Mouse (Mus musculus) neural tube, embryonic 12.5 days (tissue): ENCODE measurements at regions not wholly inside any gene's neighbourhood (a gene's known extent, or its start where the extent isn't known, plus 50 kb on each side); places are given as distances from the start of the nearest gene placed in this dataset.

Experiments used
- ATAC-seq: fragments of 200-750 bp; cut with Nextera tagmentation; 2 replicates; pipeline ENCODE4 v1.8.0; 2017; ENCODE audit warnings: low read depth, mild to moderate bottlenecking, moderate TSS enrichment, moderate library complexity; ENCODE audit not compliant: low FRiP score
- H3K27ac ChIP-seq: fragments of 300-500 bp; sonication (generic); 2 replicates; pipeline ENCODE4 v1.5.1; 2016
- H3K27me3 ChIP-seq: fragments of 300-500 bp; sonication (generic); replicated peaks from 2 replicates; pipeline ENCODE4 v1.6.1; 2016; ENCODE audit warnings: mild to moderate bottlenecking
- H3K36me3 ChIP-seq: fragments of 300-500 bp; sonication (generic); 2 replicates; pipeline ENCODE4 v1.6.1; 2016; ENCODE audit warnings: mild to moderate bottlenecking
- H3K4me1 ChIP-seq: fragments of 300-500 bp; sonication (generic); 2 replicates; pipeline ENCODE4 v1.6.1; 2016
- H3K4me2 ChIP-seq: fragments of 300-500 bp; sonication (generic); replicated peaks from 2 replicates; pipeline ENCODE4 v1.6.1; 2016; ENCODE audit warnings: mild to moderate bottlenecking
- H3K4me3 ChIP-seq: fragments of 300-500 bp; sonication (generic); 2 replicates; pipeline ENCODE4 v1.5.1; 2016
- H3K9ac ChIP-seq: fragments of 300-500 bp; sonication (generic); 2 replicates; pipeline ENCODE4 v1.6.1; 2016; ENCODE audit warnings: mild to moderate bottlenecking
- H3K9me3 ChIP-seq: fragments of 300-500 bp; sonication (generic); 2 replicates; pipeline ENCODE4 v1.6.1; 2016; ENCODE audit warnings: mild to moderate bottlenecking
- WGBS: fragments of 180-500 bp; shearing (Covaris S2); methylation state at CpG from one replicate; pipeline ENCODE4 v1.1.7; 2016; 5-methylcytosine and 5-hydroxymethylcytosine counted together

GRCm38 (mm10) chr4:9046436-9046835 is 807.6 kb upstream of the Car8 start:
- Histone ChIP-seq H3K27me3 (no peaks in the 10 kb centered on the region), H3K36me3 (no peaks in the 10 kb centered on the region), H3K4me2 (no peak overlapping the region), H3K27ac (no peak overlapping the region), H3K4me1 (no peaks in the 10 kb centered on the region), H3K4me3 (no peak overlapping the region), H3K9ac (no peak overlapping the region), H3K9me3 (no peaks in the 10 kb centered on the region)
- ATAC-seq = no peak
- WGBS = 90% methylated on average over 14 of the region's 14 CpGs

- H3K27me3 ChIP-seq = no peaks in the 10 kb centered on the region
- 79% methylated on average over 4 of the region's 4 CpGs for WGBS
- ATAC-seq = no peak
- no peaks in the 10 kb centered on the region for H3K4me1 ChIP-seq
- H3K36me3 ChIP-seq = no peaks in the 10 kb centered on the region
- no peak overlapping the region for H3K4me2 ChIP-seq
- H3K9ac ChIP-seq = no peak overlapping the region
- no peak overlapping the region for H3K4me3 ChIP-seq
- no peak overlapping the region for H3K27ac ChIP-seq
- no peaks in the 10 kb centered on the region for H3K9me3 ChIP-seq
Measured at GRCm38 (mm10) chr4:9046030-9046429, 807.2 kb upstream of the Car8 start.

GRCm38 (mm10) chr4:9036005-9036404 is 797.2 kb upstream of the Car8 start:
- Histone ChIP-seq H3K9ac (no peak overlapping the region), H3K27me3 (no peaks in the 10 kb centered on the region), H3K27ac (no peak overlapping the region), H3K9me3 (no peaks in the 10 kb centered on the region), H3K4me2 (no peak overlapping the region), H3K4me3 (no peak overlapping the region), H3K4me1 (no peaks in the 10 kb centered on the region), H3K36me3 (no peaks in the 10 kb centered on the region)
- WGBS = 88% methylated on average over 4 of the region's 4 CpGs
- no peak for ATAC-seq

GRCm38 (mm10) chr4:9035350-9035749 is 796.5 kb upstream of the Car8 start:
- Histone ChIP-seq H3K9ac (no peak overlapping the region), H3K36me3 (no peaks in the 10 kb centered on the region), H3K27me3 (no peaks in the 10 kb centered on the region), H3K9me3 (no peaks in the 10 kb centered on the region), H3K4me2 (no peak overlapping the region), H3K27ac (no peak overlapping the region), H3K4me1 (no peaks in the 10 kb centered on the region), H3K4me3 (no peak overlapping the region)
- WGBS = 69% methylated on average over 4 of the region's 4 CpGs
- ATAC-seq = no peak

- Histone ChIP-seq H3K4me3 (no peak overlapping the region), H3K4me1 (0 out of 2 replicates have a peak, but pooled peaks cover under 1% of the 10 kb centered on the region), H3K27ac (no peak overlapping the region), H3K36me3 (no peaks in the 10 kb centered on the region), H3K4me2 (no peak overlapping the region), H3K9ac (no peak overlapping the region), H3K27me3 (no peaks in the 10 kb centered on the region), H3K9me3 (no peaks in the 10 kb centered on the region)
- ATAC-seq = no peak
- 45% methylated on average over 4 of the region's 4 CpGs for WGBS
Measured at GRCm38 (mm10) chr4:9034280-9034679, 795.4 kb upstream of the Car8 start.

GRCm38 (mm10) chr4:9033106-9033642 is 794.3 kb upstream of the Car8 start:
- peaks cover 11% of the 10 kb centered on the region for H3K4me1 ChIP-seq
- no peak overlapping the region for H3K4me3 ChIP-seq
- no peaks in the 10 kb centered on the region for H3K36me3 ChIP-seq
- H3K27ac ChIP-seq = no peak overlapping the region
- no peak overlapping the region for H3K4me2 ChIP-seq
- no peaks in the 10 kb centered on the region for H3K9me3 ChIP-seq
- no peak for ATAC-seq
- no peak overlapping the region for H3K9ac ChIP-seq
- H3K27me3 ChIP-seq = no peaks in the 10 kb centered on the region
- WGBS = 88% methylated on average over 6 of the region's 6 CpGs

- no peak overlapping the region for H3K27ac ChIP-seq
- ATAC-seq = no peak
- H3K36me3 ChIP-seq = no peaks in the 10 kb centered on the region
- WGBS = 43% methylated on average over 6 of the region's 6 CpGs
- peaks cover 23% of the 10 kb centered on the region for H3K4me1 ChIP-seq
- no peak overlapping the region for H3K4me2 ChIP-seq
- no peaks in the 10 kb centered on the region for H3K9me3 ChIP-seq
- H3K4me3 ChIP-seq = no peak overlapping the region
- no peaks in the 10 kb centered on the region for H3K27me3 ChIP-seq
- H3K9ac ChIP-seq = no peak overlapping the region
Measured at GRCm38 (mm10) chr4:9031634-9032033, 792.8 kb upstream of the Car8 start.

GRCm38 (mm10) chr4:9028946-9029345 is 790.1 kb upstream of the Car8 start:
- H3K27ac ChIP-seq = no peak overlapping the region
- H3K36me3 ChIP-seq = no peaks in the 10 kb centered on the region
- WGBS = 16% methylated on average over 6 of the region's 6 CpGs
- H3K9me3 ChIP-seq = no peaks in the 10 kb centered on the region
- H3K4me1 ChIP-seq = peaks cover 27% of the 10 kb centered on the region
- no peak overlapping the region for H3K9ac ChIP-seq
- peak overlapping the region; percentile 78 for H3K4me2 ChIP-seq
- H3K4me3 ChIP-seq = no peak overlapping the region
- no peak for ATAC-seq
- no peaks in the 10 kb centered on the region for H3K27me3 ChIP-seq

GRCm38 (mm10) chr4:9028475-9028874 is 789.6 kb upstream of the Car8 start:
- Histone ChIP-seq H3K4me2 (peak overlapping the region; percentile 78), H3K27me3 (no peaks in the 10 kb centered on the region), H3K36me3 (no peaks in the 10 kb centered on the region), H3K4me3 (peak overlapping the region; percentile 35), H3K9ac (peak overlapping the region; percentile 49), H3K4me1 (peaks cover 27% of the 10 kb centered on the region), H3K27ac (0 out of 2 replicates have a peak overlapping the region, but pooled peaks have one; percentile 46), H3K9me3 (no peaks in the 10 kb centered on the region)
- ATAC-seq = peak; percentile 29; the same call in 1 of the 2 replicates
- WGBS = 3% methylated on average over 12 of the region's 12 CpGs

- 0 out of 2 replicates have a peak overlapping the region, but pooled peaks have one; percentile 46 for H3K27ac ChIP-seq
- peak; percentile 85 for ATAC-seq
- peak overlapping the region; percentile 35 for H3K4me3 ChIP-seq
- H3K9me3 ChIP-seq = no peaks in the 10 kb centered on the region
- peak overlapping the region; percentile 49 for H3K9ac ChIP-seq
- H3K36me3 ChIP-seq = no peaks in the 10 kb centered on the region
- under 1% methylated on average over 30 of the region's 30 CpGs for WGBS
- H3K4me1 ChIP-seq = peaks cover 27% of the 10 kb centered on the region
- H3K27me3 ChIP-seq = no peaks in the 10 kb centered on the region
- H3K4me2 ChIP-seq = peak overlapping the region; percentile 78
Measured at GRCm38 (mm10) chr4:9027798-9028404, 789.1 kb upstream of the Car8 start.

- Histone ChIP-seq H3K4me2 (peak overlapping the region; percentile 78), H3K27ac (no peak overlapping the region), H3K4me3 (no peak overlapping the region), H3K9ac (no peak overlapping the region), H3K27me3 (no peaks in the 10 kb centered on the region), H3K36me3 (no peaks in the 10 kb centered on the region), H3K4me1 (peaks cover 27% of the 10 kb centered on the region), H3K9me3 (no peaks in the 10 kb centered on the region)
- WGBS = 3% methylated on average over 7 of the region's 7 CpGs
- ATAC-seq = peak; percentile 22; the same call in 1 of the 2 replicates
Measured at GRCm38 (mm10) chr4:9027383-9027782, 788.5 kb upstream of the Car8 start.

GRCm38 (mm10) chr4:9026841-9027240 is 788.0 kb upstream of the Car8 start:
- no peak for ATAC-seq
- whole genome bisulfite sequencing = 71% methylated on average over 16 of the region's 16 CpGs
- no peak overlapping the region for H3K27ac ChIP-seq
- H3K27me3 ChIP-seq = no peaks in the 10 kb centered on the region
- H3K9ac ChIP-seq = no peak overlapping the region
- peaks cover 27% of the 10 kb centered on the region for H3K4me1 ChIP-seq
- no peak overlapping the region for H3K4me2 ChIP-seq
- no peak overlapping the region for H3K4me3 ChIP-seq
- H3K36me3 ChIP-seq = no peaks in the 10 kb centered on the region
- H3K9me3 ChIP-seq = no peaks in the 10 kb centered on the region
